Mouse (Mus musculus): Measurements from ENCODE around the gene Pdxk. TPM values are rescaled to one million over a fixed set of nuclear protein-coding genes. Genes with fewer than 3 reads are reported as not detected.
A peak's percentile ranks its signal among the peaks of the same experiment; 100 is the strongest.

The Pdxk gene
- total RNA-seq, 1 experiment, result 10.3 TPM

- Histone ChIP-seq H3K9me3 (ENCODE audit: control insufficient read depth, insufficient read depth, low read depth, low read length) (no peaks in the 10 kb centered on the region), H3K4me3 (ENCODE audit: insufficient read depth in 1 of 2, low read depth in 1 of 2, low read length in 2 of 2, poor library complexity in 1 of 2, severe bottlenecking in 1 of 2) (no peak overlapping the region), H3K4me1 (ENCODE audit: control insufficient read depth in 2 of 2, insufficient read depth in 2 of 2, low read length in 2 of 2, poor library complexity in 1 of 2) (peaks cover 0 to 14% of the 10 kb centered on the region in 2 experiments; a peak in 2 of 4 replicates), H3K27ac (ENCODE audit: insufficient read depth, low read depth, low read length, poor library complexity, severe bottlenecking) (no peak overlapping the region), H3K9ac (ENCODE audit: insufficient read depth, low read depth, low read length, poor library complexity, severe bottlenecking) (no peak overlapping the region), H3K36me3 (ENCODE audit: control insufficient read depth, insufficient read depth, low read length, poor library complexity, severe bottlenecking) (peaks cover 4% of the 10 kb centered on the region; the same call in 1 of the 2 replicates)
- in situ Hi-C loops (cut with MboI; ENCODE audit: low sequenced_read_pairs in 2 of 2, unreplicated experiment in 2 of 2), result no loop called here
- DNase-seq (ENCODE audit: low read depth, low spot score), result no peak
- TF ChIP-seq HCFC1 (IDR thresholded peaks at IDR 0.05; ENCODE audit: borderline replicate concordance, insufficient read depth, low read length), result no peak
- TF ChIP-seq ZNF384 (IDR thresholded peaks at IDR 0.05; ENCODE audit: low read depth, low read length), result no peak
- no peak for TF ChIP-seq CHD2 (IDR thresholded peaks at IDR 0.05; ENCODE audit: low read depth, low read length)
Measured at GRCm38 (mm10) chr10:78395377-78395776, 69.4 kb downstream of the Pdxk start.

DNA sequence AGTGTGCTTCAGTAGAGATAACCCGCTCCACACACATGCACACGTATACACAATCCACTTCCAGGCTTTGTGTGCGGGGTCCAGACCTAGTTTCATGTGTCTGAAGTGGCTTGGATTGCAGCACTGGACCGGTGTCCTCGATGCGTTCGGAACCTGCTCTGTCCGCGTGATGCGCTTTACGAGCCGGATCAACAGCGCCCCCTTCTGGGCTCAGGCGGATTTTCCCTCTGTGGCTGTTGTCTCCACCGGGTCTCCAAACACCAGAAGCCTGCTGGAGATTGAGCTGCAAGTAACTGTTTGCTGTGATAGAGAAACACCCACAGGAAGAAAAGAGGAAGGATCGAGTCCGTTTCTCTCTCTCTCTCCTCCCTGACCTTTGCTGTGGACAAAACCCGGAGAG, 72.7 kb downstream of the Pdxk start:
- in situ Hi-C loops (cut with MboI; ENCODE audit: low sequenced_read_pairs in 2 of 2, unreplicated experiment in 2 of 2), result no loop called here
- TF ChIP-seq MAFK (IDR thresholded peaks at IDR 0.05; ENCODE audit: insufficient read depth, low read depth, low read length), result no peak
- peak; percentile 43; the same call in 1 of the 2 replicates for TF ChIP-seq ZC3H11A (IDR thresholded peaks at IDR 0.05; ENCODE audit: borderline replicate concordance, low read depth, low read length)
- Histone ChIP-seq H3K36me3 (ENCODE audit: control insufficient read depth, insufficient read depth, low read length, poor library complexity, severe bottlenecking) (no peaks in the 10 kb centered on the region), H3K4me1 (ENCODE audit: control insufficient read depth in 2 of 2, insufficient read depth in 2 of 2, low read length in 2 of 2, poor library complexity in 1 of 2) (peaks cover 0 to 9% of the 10 kb centered on the region in 2 experiments; a peak in 2 of 4 replicates), H3K27ac (ENCODE audit: insufficient read depth, low read depth, low read length, poor library complexity, severe bottlenecking) (no peak overlapping the region), H3K4me3 (ENCODE audit: insufficient read depth in 1 of 2, low read depth in 1 of 2, low read length in 2 of 2, poor library complexity in 1 of 2, severe bottlenecking in 1 of 2) (no peak overlapping the region), H3K9me3 (ENCODE audit: control insufficient read depth, insufficient read depth, low read depth, low read length) (no peaks in the 10 kb centered on the region), H3K9ac (ENCODE audit: insufficient read depth, low read depth, low read length, poor library complexity, severe bottlenecking) (no peak overlapping the region)
- peak; percentile 69 for DNase-seq (ENCODE audit: low read depth, low spot score)

GRCm38 (mm10) chr10:78390982-78391470, 73.7 kb downstream of the Pdxk start:
- Histone ChIP-seq H3K4me1 (ENCODE audit: control insufficient read depth in 2 of 2, insufficient read depth in 2 of 2, low read length in 2 of 2, poor library complexity in 1 of 2) (peaks cover 0 to 5% of the 10 kb centered on the region in 2 experiments; a peak in 2 of 4 replicates), H3K4me3 (ENCODE audit: insufficient read depth in 1 of 2, low read depth in 1 of 2, low read length in 2 of 2, poor library complexity in 1 of 2, severe bottlenecking in 1 of 2) (no peak overlapping the region), H3K36me3 (ENCODE audit: control insufficient read depth, insufficient read depth, low read length, poor library complexity, severe bottlenecking) (no peaks in the 10 kb centered on the region), H3K9me3 (ENCODE audit: control insufficient read depth, insufficient read depth, low read depth, low read length) (no peaks in the 10 kb centered on the region), H3K9ac (ENCODE audit: insufficient read depth, low read depth, low read length, poor library complexity, severe bottlenecking) (no peak overlapping the region), H3K27ac (ENCODE audit: insufficient read depth, low read depth, low read length, poor library complexity, severe bottlenecking) (no peak overlapping the region)
- in situ Hi-C loops (cut with MboI; ENCODE audit: low sequenced_read_pairs in 2 of 2, unreplicated experiment in 2 of 2), result no loop called here
- TF ChIP-seq CHD2 (IDR thresholded peaks at IDR 0.05; ENCODE audit: low read depth, low read length), result no peak
- TF ChIP-seq HCFC1 (IDR thresholded peaks at IDR 0.05; ENCODE audit: borderline replicate concordance, insufficient read depth, low read length), result no peak
- TF ChIP-seq MAFK (IDR thresholded peaks at IDR 0.05; ENCODE audit: insufficient read depth, low read depth, low read length), result no peak
- no peak for TF ChIP-seq ZNF384 (IDR thresholded peaks at IDR 0.05; ENCODE audit: low read depth, low read length)
- TF ChIP-seq ZC3H11A (IDR thresholded peaks at IDR 0.05; ENCODE audit: borderline replicate concordance, low read depth, low read length), result no peak
- peak; percentile 62 for DNase-seq (ENCODE audit: low read depth, low spot score)

- DNase-seq (ENCODE audit: low read depth, low spot score), result no peak
- in situ Hi-C loops (cut with MboI; ENCODE audit: low sequenced_read_pairs in 2 of 2, unreplicated experiment in 2 of 2), result no loop called here
Measured at GRCm38 (mm10) chr10:78388216-78388980, 76.4 kb downstream of the Pdxk start.

More at GRCm38 (mm10) chr10:78388216-78388980, 76.4 kb downstream of the Pdxk start:
- TF ChIP-seq ZC3H11A (IDR thresholded peaks at IDR 0.05; ENCODE audit: borderline replicate concordance, low read depth, low read length) (no peak), HCFC1 (IDR thresholded peaks at IDR 0.05; ENCODE audit: borderline replicate concordance, insufficient read depth, low read length) (no peak), ZNF384 (IDR thresholded peaks at IDR 0.05; ENCODE audit: low read depth, low read length) (no peak), MAFK (IDR thresholded peaks at IDR 0.05; ENCODE audit: insufficient read depth, low read depth, low read length) (no peak), CHD2 (IDR thresholded peaks at IDR 0.05; ENCODE audit: low read depth, low read length) (no peak)
- no peaks in the 10 kb centered on the region for H3K36me3 ChIP-seq (ENCODE audit: control insufficient read depth, insufficient read depth, low read length, poor library complexity, severe bottlenecking)
- no peak overlapping the region for H3K27ac ChIP-seq (ENCODE audit: insufficient read depth, low read depth, low read length, poor library complexity, severe bottlenecking)
- H3K9me3 ChIP-seq (ENCODE audit: control insufficient read depth, insufficient read depth, low read depth, low read length), result no peaks in the 10 kb centered on the region
- H3K9ac ChIP-seq (ENCODE audit: insufficient read depth, low read depth, low read length, poor library complexity, severe bottlenecking), result no peak overlapping the region
- no peak overlapping the region for H3K4me3 ChIP-seq (ENCODE audit: insufficient read depth in 1 of 2, low read depth in 1 of 2, low read length in 2 of 2, poor library complexity in 1 of 2, severe bottlenecking in 1 of 2)
- peaks cover 0 to 3% of the 10 kb centered on the region in 2 experiments; a peak in 2 of 4 replicates for H3K4me1 ChIP-seq (ENCODE audit: control insufficient read depth in 2 of 2, insufficient read depth in 2 of 2, low read length in 2 of 2, poor library complexity in 1 of 2)

Other genes with a start within 250 kb of the Pdxk start
- gene Trappc10, start 220.3 kb downstream of the Pdxk start, total RNA-seq (2012; rRNA removed), result 26.1 and 27.9 TPM in 2 replicates
- gene Agpat3, start 112.5 kb downstream of the Pdxk start, total RNA-seq (2012; rRNA removed), result 52.0 and 54.0 TPM in 2 replicates
- gene Rrp1, start 51.9 kb downstream of the Pdxk start, total RNA-seq (2012; rRNA removed), result 161 and 182 TPM in 2 replicates
- 110 and 150 TPM in 2 replicates for gene Cstb, start 39.3 kb downstream of the Pdxk start, total RNA-seq (2012; rRNA removed)
- gene Olfr1358, start 52.5 kb upstream of the Pdxk start, total RNA-seq (2012; rRNA removed), result not detected in 2 replicates
- gene Ilvbl, start 109.4 kb upstream of the Pdxk start, total RNA-seq (2012; rRNA removed), result 25.5 and 36.0 TPM in 2 replicates
- gene Syde1, start 127.0 kb upstream of the Pdxk start, total RNA-seq (2012; rRNA removed), result 2.2 and 5.4 TPM in 2 replicates
- gene Olfr1357, start 153.1 kb upstream of the Pdxk start, total RNA-seq (2012; rRNA removed), result not detected in 2 replicates